Mouse (Mus musculus): Measurements from ENCODE around the gene Gm37240. TPM values are rescaled to one million over a fixed set of nuclear protein-coding genes. Genes with fewer than 3 reads are reported as not detected.

The Gm37240 gene
- polyA plus RNA-seq, 1 experiment from 2014 or later, result 7.2 TPM

- peaks cover 11% of the 10 kb centered on the region for H3K4me1 ChIP-seq
- no peak overlapping the region for H3K27ac ChIP-seq (replicated peaks)
- H3K4me2 ChIP-seq, result no peak overlapping the region
- H3K9me3 ChIP-seq, result peaks cover 2% of the 10 kb centered on the region
- H3K27me3 ChIP-seq (replicated peaks), result no peaks in the 10 kb centered on the region
- H3K36me3 ChIP-seq, result peaks cover 2% of the 10 kb centered on the region; the same call in 1 of the 2 replicates
- WGBS, result 48% methylated on average over 3 of the region's 3 CpGs
- no peak overlapping the region for H3K4me3 ChIP-seq
- ATAC-seq (ENCODE audit: extremely low read depth, insufficient number of reproducible peaks, low FRiP score, low TSS enrichment), result no peak
- no peak overlapping the region for H3K9ac ChIP-seq
Measured at GRCm38 (mm10) chr3:85863996-85864395, 23.3 kb downstream of the Gm37240 start.

DNA sequence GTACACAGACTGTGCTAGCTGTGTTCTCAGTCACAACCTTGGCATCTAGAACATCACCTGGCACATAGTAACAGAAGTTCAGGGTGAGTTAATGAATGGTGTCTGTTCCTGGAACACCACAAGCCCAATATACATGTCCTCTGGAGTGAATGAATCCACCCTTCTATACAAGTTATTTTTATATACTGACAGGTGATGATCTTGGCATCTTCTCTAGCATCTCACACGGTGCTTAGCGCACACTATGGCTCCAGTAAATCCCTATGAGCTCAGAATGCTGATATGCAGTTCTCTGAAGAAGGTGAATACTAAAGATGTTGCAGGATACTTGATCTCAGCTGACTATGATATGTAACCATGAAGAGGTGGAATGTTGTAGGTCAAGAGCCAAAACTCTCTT is 24.4 kb downstream of the Gm37240 start:
- peaks cover 22% of the 10 kb centered on the region for H3K4me1 ChIP-seq
- ATAC-seq (ENCODE audit: extremely low read depth, insufficient number of reproducible peaks, low FRiP score, low TSS enrichment), result no peak

GRCm38 (mm10) chr3:85860996-85861395 is 26.3 kb downstream of the Gm37240 start:
- Histone ChIP-seq H3K27me3 (replicated peaks) (no peaks in the 10 kb centered on the region), H3K4me3 (no peak overlapping the region), H3K4me1 (peaks cover 33% of the 10 kb centered on the region), H3K36me3 (no peaks in the 10 kb centered on the region), H3K27ac (replicated peaks) (no peak overlapping the region), H3K4me2 (no peak overlapping the region), H3K9ac (no peak overlapping the region), H3K9me3 (no peaks in the 10 kb centered on the region)
- 75% methylated on average over 5 of the region's 5 CpGs for WGBS
- ATAC-seq (ENCODE audit: extremely low read depth, insufficient number of reproducible peaks, low FRiP score, low TSS enrichment), result no peak

More for the DNA sequence above, 24.4 kb downstream of the Gm37240 start:
- no peak overlapping the region for H3K9ac ChIP-seq
- H3K4me2 ChIP-seq, result no peak overlapping the region
- 71% methylated on average over 2 of the region's 2 CpGs for WGBS
- H3K27me3 ChIP-seq (replicated peaks), result no peaks in the 10 kb centered on the region
- no peak overlapping the region for H3K27ac ChIP-seq (replicated peaks)
- H3K4me3 ChIP-seq, result no peak overlapping the region
- no peaks in the 10 kb centered on the region for H3K36me3 ChIP-seq
- no peaks in the 10 kb centered on the region for H3K9me3 ChIP-seq

GRCm38 (mm10) chr3:85859311-85859710 is 28.0 kb downstream of the Gm37240 start:
- ATAC-seq (ENCODE audit: extremely low read depth, insufficient number of reproducible peaks, low FRiP score, low TSS enrichment), result no peak
- peak overlapping the region; percentile 87 for H3K27ac ChIP-seq (replicated peaks)
- H3K4me3 ChIP-seq, result no peak overlapping the region
- H3K4me2 ChIP-seq, result peak overlapping the region; percentile 47; the same call in 1 of the 2 replicates
- no peaks in the 10 kb centered on the region for H3K27me3 ChIP-seq (replicated peaks)
- H3K4me1 ChIP-seq, result peaks cover 33% of the 10 kb centered on the region
- H3K36me3 ChIP-seq, result no peaks in the 10 kb centered on the region
- 0 out of 2 replicates have a peak overlapping the region, but pooled peaks have one; percentile 26 for H3K9ac ChIP-seq
- no peaks in the 10 kb centered on the region for H3K9me3 ChIP-seq
- 68% methylated on average over 6 of the region's 6 CpGs for WGBS

GRCm38 (mm10) chr3:85858140-85859135 is 28.9 kb downstream of the Gm37240 start:
- peaks cover 33% of the 10 kb centered on the region for H3K4me1 ChIP-seq
- no peaks in the 10 kb centered on the region for H3K27me3 ChIP-seq (replicated peaks)
- no peak overlapping the region for H3K9ac ChIP-seq
- H3K27ac ChIP-seq (replicated peaks), result peak overlapping the region; percentile 87
- H3K4me2 ChIP-seq, result peak overlapping the region; percentile 47
- no peaks in the 10 kb centered on the region for H3K36me3 ChIP-seq
- H3K9me3 ChIP-seq, result no peaks in the 10 kb centered on the region
- H3K4me3 ChIP-seq, result no peak overlapping the region
- no peak for ATAC-seq (ENCODE audit: extremely low read depth, insufficient number of reproducible peaks, low FRiP score, low TSS enrichment)
- WGBS, result 45% methylated on average over 11 of the region's 11 CpGs

DNA sequence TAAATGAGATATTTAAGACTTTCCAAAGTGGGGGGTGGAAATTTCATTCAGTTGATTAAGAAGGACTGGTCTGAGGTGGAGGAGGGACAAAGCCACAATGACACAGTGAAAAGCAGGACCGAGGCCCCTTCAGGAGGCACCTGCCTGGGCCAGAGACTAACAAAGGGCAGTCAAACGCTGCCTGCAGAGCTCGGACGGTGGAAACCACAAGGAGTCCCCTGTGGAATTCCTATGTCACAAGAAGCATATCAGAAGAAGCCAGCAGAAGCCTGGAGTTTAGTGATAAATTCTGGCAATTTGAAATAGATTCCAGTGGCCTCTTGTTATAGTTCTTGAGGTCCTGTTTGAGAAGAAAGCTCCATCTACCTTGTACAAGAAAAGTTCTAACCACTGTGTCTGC is 30.2 kb downstream of the Gm37240 start:
- H3K27me3 ChIP-seq (replicated peaks), result no peaks in the 10 kb centered on the region

GRCm38 (mm10) chr3:85855947-85856346 is 31.4 kb downstream of the Gm37240 start:
- H3K4me3 ChIP-seq, result no peak overlapping the region
- no peak overlapping the region for H3K27ac ChIP-seq (replicated peaks)
- peaks cover 23% of the 10 kb centered on the region for H3K4me1 ChIP-seq
- no peak overlapping the region for H3K4me2 ChIP-seq
- 79% methylated on average over 5 of the region's 5 CpGs for WGBS
- H3K9ac ChIP-seq, result no peak overlapping the region
- no peaks in the 10 kb centered on the region for H3K27me3 ChIP-seq (replicated peaks)
- ATAC-seq (ENCODE audit: extremely low read depth, insufficient number of reproducible peaks, low FRiP score, low TSS enrichment), result no peak
- H3K36me3 ChIP-seq, result no peaks in the 10 kb centered on the region
- no peaks in the 10 kb centered on the region for H3K9me3 ChIP-seq

More for the DNA sequence above, 30.2 kb downstream of the Gm37240 start:
- H3K4me1 ChIP-seq, result peaks cover 26% of the 10 kb centered on the region
- no peaks in the 10 kb centered on the region for H3K36me3 ChIP-seq
- H3K9me3 ChIP-seq, result no peaks in the 10 kb centered on the region
- no peak overlapping the region for H3K4me3 ChIP-seq
- 41% methylated on average over 4 of the region's 4 CpGs for WGBS
- no peak overlapping the region for H3K4me2 ChIP-seq
- ATAC-seq (ENCODE audit: extremely low read depth, insufficient number of reproducible peaks, low FRiP score, low TSS enrichment), result no peak
- no peak overlapping the region for H3K27ac ChIP-seq (replicated peaks)
- H3K9ac ChIP-seq, result no peak overlapping the region

DNA sequence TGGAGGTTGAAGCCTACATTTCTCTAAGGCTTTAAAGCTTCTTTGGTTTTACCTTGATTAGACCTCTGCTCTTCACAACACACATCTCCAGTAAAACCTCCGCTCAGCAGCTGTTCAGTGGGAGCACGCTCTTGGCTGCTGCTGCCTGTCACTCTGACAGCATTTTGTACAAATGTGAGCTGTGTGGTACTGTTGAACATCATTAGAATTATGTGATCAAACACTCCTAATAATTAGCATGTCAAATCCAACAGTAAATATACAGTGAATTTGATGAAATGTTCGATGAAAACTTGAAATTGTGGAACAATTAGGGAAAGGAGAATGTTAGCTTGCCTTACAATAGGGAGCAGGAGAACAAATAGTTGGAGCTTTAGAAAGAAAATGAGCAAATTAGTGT is 32.3 kb downstream of the Gm37240 start:
- Histone ChIP-seq H3K9me3 (no peaks in the 10 kb centered on the region), H3K27me3 (replicated peaks) (no peaks in the 10 kb centered on the region), H3K4me2 (no peak overlapping the region), H3K9ac (no peak overlapping the region), H3K4me1 (peaks cover 25% of the 10 kb centered on the region), H3K27ac (replicated peaks) (no peak overlapping the region), H3K4me3 (no peak overlapping the region), H3K36me3 (no peaks in the 10 kb centered on the region)
- 91% methylated on average over 3 of the region's 3 CpGs for WGBS
- ATAC-seq (ENCODE audit: extremely low read depth, insufficient number of reproducible peaks, low FRiP score, low TSS enrichment), result no peak

GRCm38 (mm10) chr3:85854143-85854542 is 33.2 kb downstream of the Gm37240 start:
- WGBS, result 93% methylated on average over 6 of the region's 6 CpGs
- Histone ChIP-seq H3K4me3 (no peak overlapping the region), H3K27ac (replicated peaks) (no peak overlapping the region), H3K4me2 (no peak overlapping the region), H3K9ac (no peak overlapping the region), H3K27me3 (replicated peaks) (no peaks in the 10 kb centered on the region), H3K9me3 (no peaks in the 10 kb centered on the region), H3K4me1 (peaks cover 27% of the 10 kb centered on the region), H3K36me3 (no peaks in the 10 kb centered on the region)
- ATAC-seq (ENCODE audit: extremely low read depth, insufficient number of reproducible peaks, low FRiP score, low TSS enrichment), result no peak

DNA sequence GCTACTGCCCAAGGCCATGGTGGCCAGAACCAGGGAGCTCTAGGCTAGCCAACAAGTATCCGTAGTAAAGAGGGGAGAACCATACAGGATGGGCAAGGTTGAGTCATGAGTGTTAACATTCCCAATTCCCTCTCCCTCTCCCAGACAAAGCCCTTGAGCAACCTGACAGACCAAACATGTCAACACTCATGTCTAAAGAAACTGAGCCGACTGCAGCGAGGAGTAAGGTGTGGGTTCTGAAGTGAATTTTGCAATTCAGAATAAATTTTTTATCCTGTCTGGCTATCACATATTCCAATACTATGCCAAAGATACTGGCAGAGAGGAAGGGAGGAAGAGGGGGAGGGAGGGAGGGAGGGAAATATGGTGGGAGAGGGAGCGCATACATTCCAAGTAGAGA is 33.6 kb downstream of the Gm37240 start:
- Histone ChIP-seq H3K27me3 (replicated peaks) (no peaks in the 10 kb centered on the region), H3K27ac (replicated peaks) (no peak overlapping the region), H3K36me3 (no peaks in the 10 kb centered on the region), H3K4me1 (peaks cover 23% of the 10 kb centered on the region), H3K4me2 (no peak overlapping the region), H3K4me3 (no peak overlapping the region), H3K9me3 (no peaks in the 10 kb centered on the region), H3K9ac (no peak overlapping the region)
- 68% methylated on average over 4 of the region's 4 CpGs for WGBS
- ATAC-seq (ENCODE audit: extremely low read depth, insufficient number of reproducible peaks, low FRiP score, low TSS enrichment), result no peak

GRCm38 (mm10) chr3:85850079-85850478 is 37.2 kb downstream of the Gm37240 start:
- no peak overlapping the region for H3K4me3 ChIP-seq
- H3K4me1 ChIP-seq, result 0 out of 2 replicates have a peak, but pooled peaks cover 4% of the 10 kb centered on the region
- H3K9me3 ChIP-seq, result no peaks in the 10 kb centered on the region
- no peak overlapping the region for H3K4me2 ChIP-seq
- no peak overlapping the region for H3K27ac ChIP-seq (replicated peaks)
- H3K27me3 ChIP-seq (replicated peaks), result no peaks in the 10 kb centered on the region
- ATAC-seq (ENCODE audit: extremely low read depth, insufficient number of reproducible peaks, low FRiP score, low TSS enrichment), result no peak
- no peak overlapping the region for H3K9ac ChIP-seq
- WGBS, result 48% methylated on average over 1 of the region's 1 CpGs
- no peaks in the 10 kb centered on the region for H3K36me3 ChIP-seq
